22 mouse cellular contexts compared by ENCODE assay signal in the genomic region with DNA sequence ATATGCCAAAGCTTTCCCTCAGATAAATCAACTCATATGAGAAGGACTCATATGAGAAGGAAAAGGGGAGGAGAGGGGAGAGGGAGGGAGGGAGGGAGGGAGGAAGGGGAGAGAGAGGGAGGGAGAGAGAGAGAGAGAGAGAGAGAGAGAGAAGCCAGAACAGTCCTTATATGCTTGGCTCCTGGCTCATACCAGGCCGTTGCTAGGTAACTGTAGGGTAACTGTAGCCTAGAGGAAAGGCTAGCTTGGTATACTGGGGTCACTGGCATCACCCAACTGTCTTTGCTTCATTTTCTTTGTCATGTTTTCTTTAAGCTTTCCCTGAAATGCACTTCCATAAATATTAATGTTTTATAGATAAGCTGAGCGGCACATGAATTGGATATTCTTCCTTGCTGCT.
DNase-seq lines count a peak whose midpoint lies in the region; ATAC-seq and TF ChIP-seq lines count a peak whose summit lies in the region.
"Had no signal": no experiment of that assay in that cellular context is flagged by ENCODE, and none has a peak within 500 bp of the region (broad histone marks: within the 10 kb centered on the region; RNA-seq: fewer than 3 reads in every experiment).

No protein-coding gene starts in this region.

- WGBS in hindbrain, embryonic 16.5 days = 60% methylated on average over 2 of the region's 2 CpGs
- 62% methylated on average over 2 of the region's 2 CpGs for WGBS in hindbrain, embryonic 13.5 days
- WGBS in midbrain, embryonic 15.5 days = 53% methylated on average over 2 of the region's 2 CpGs
- 78% methylated on average over 2 of the region's 2 CpGs for WGBS in kidney, adult 2 months

- no peak for TF ChIP-seq POLR2A in brain, embryonic 14.5 days (IDR thresholded peaks at IDR 0.05; ENCODE audit: borderline replicate concordance, extremely low read depth, insufficient read depth, insufficient read length, poor library complexity, severe bottlenecking)
- TF ChIP-seq POLR2A in kidney, adult 2 months (IDR thresholded peaks at IDR 0.05; ENCODE audit: low read depth, low read length) = no peak

- H3K4me2 ChIP-seq in hindbrain, embryonic 16.5 days (ENCODE audit: low read length) = no peak overlapping the region
- no peak overlapping the region for H3K4me2 ChIP-seq in hindbrain, embryonic 13.5 days
- no peak overlapping the region for H3K4me2 ChIP-seq in midbrain, embryonic 15.5 days
- H3K4me2 ChIP-seq: forebrain, embryonic 13.5 days; hindbrain, embryonic 12.5 days had no signal

- 0 out of 2 replicates have a peak, but pooled peaks have one; percentile 61 for ATAC-seq in hindbrain, embryonic 16.5 days
- ATAC-seq in hindbrain, embryonic 13.5 days (ENCODE audit: low FRiP score) = no peak
- ATAC-seq in midbrain, embryonic 15.5 days (replicated peaks) = peak; percentile 83
- ATAC-seq: activated CD4-positive, CD25-positive, alpha-beta regulatory T cell, adult 4 months; CD4-positive, CD25-positive, alpha-beta regulatory T cell, adult 4 months; forebrain, embryonic 13.5 days; forebrain, postnatal 0 days; hindbrain, postnatal 0 days had no signal

- no peaks in the 10 kb centered on the region for H3K9me3 ChIP-seq in hindbrain, embryonic 16.5 days (ENCODE audit: control insufficient read depth, low read length)
- no peaks in the 10 kb centered on the region for H3K9me3 ChIP-seq in hindbrain, embryonic 13.5 days
- no peaks in the 10 kb centered on the region for H3K9me3 ChIP-seq in midbrain, embryonic 15.5 days
- H3K9me3 ChIP-seq: forebrain, embryonic 10.5 days; forebrain, embryonic 13.5 days; heart, embryonic 10.5 days; hindbrain, embryonic 12.5 days had no signal

- no peak overlapping the region for H3K4me3 ChIP-seq in hindbrain, embryonic 16.5 days (ENCODE audit: low read length)
- no peak overlapping the region for H3K4me3 ChIP-seq in hindbrain, embryonic 13.5 days
- no peak overlapping the region for H3K4me3 ChIP-seq in midbrain, embryonic 15.5 days
- no peak overlapping the region for H3K4me3 ChIP-seq in layer of hippocampus, adult 2 months
- H3K4me3 ChIP-seq in kidney, adult 2 months (ENCODE audit: insufficient read depth, low read depth, low read length) = no peak overlapping the region
- H3K4me3 ChIP-seq: forebrain, embryonic 10.5 days; forebrain, embryonic 13.5 days; heart, adult 2 months; heart, embryonic 10.5 days; hindbrain, embryonic 12.5 days had no signal

- H3K4me1 ChIP-seq in hindbrain, embryonic 16.5 days (ENCODE audit: control insufficient read depth, insufficient read depth, low read depth, low read length) = no peaks in the 10 kb centered on the region
- peaks cover 2% of the 10 kb centered on the region; the same call in 1 of the 2 replicates for H3K4me1 ChIP-seq in hindbrain, embryonic 13.5 days (replicated peaks)
- H3K4me1 ChIP-seq in midbrain, embryonic 15.5 days = no peaks in the 10 kb centered on the region
- H3K4me1 ChIP-seq in kidney, adult 2 months (ENCODE audit: control insufficient read depth, insufficient read depth, low read length) = no peaks in the 10 kb centered on the region
- H3K4me1 ChIP-seq: forebrain, embryonic 10.5 days; forebrain, embryonic 13.5 days; hindbrain, embryonic 12.5 days had no signal

- DNase-seq in brain, embryonic 14.5 days (ENCODE audit: low read depth) = peak; percentile 46
- DNase-seq in frontal cortex, adult 2 months (ENCODE audit: extremely low spot score in 1 of 2, low spot score in 1 of 2) = no peak
- DNase-seq in layer of hippocampus, adult 2 months (ENCODE audit: low spot score in 2 of 2) = no peak
- DNase-seq in kidney, adult 2 months = no peak
- DNase-seq: adrenal gland, adult 8-10 months; adrenal gland, postnatal 25 days; cerebellum, adult 18-20 months; cerebellum, adult 9-10 months; cerebellum, postnatal 14 days; forebrain, postnatal 0 days; gastrocnemius, postnatal 25 days; heart, adult 2 months had no signal

- H3K27me3 ChIP-seq in hindbrain, embryonic 16.5 days (replicated peaks; ENCODE audit: control insufficient read depth, insufficient read depth, low read length) = no peaks in the 10 kb centered on the region
- H3K27me3 ChIP-seq in hindbrain, embryonic 13.5 days = no peaks in the 10 kb centered on the region
- no peaks in the 10 kb centered on the region for H3K27me3 ChIP-seq in midbrain, embryonic 15.5 days (replicated peaks)
- no peaks in the 10 kb centered on the region for H3K27me3 ChIP-seq in kidney, adult 2 months (replicated peaks; ENCODE audit: control insufficient read depth, insufficient read depth, low read length)
- H3K27me3 ChIP-seq: forebrain, embryonic 13.5 days; hindbrain, embryonic 12.5 days had no signal

- H3K9ac ChIP-seq in hindbrain, embryonic 16.5 days (ENCODE audit: low read depth, low read length) = no peak overlapping the region
- no peak overlapping the region for H3K9ac ChIP-seq in hindbrain, embryonic 13.5 days
- H3K9ac ChIP-seq in midbrain, embryonic 15.5 days = no peak overlapping the region
- H3K9ac ChIP-seq: forebrain, embryonic 13.5 days; forebrain, postnatal 0 days; hindbrain, embryonic 12.5 days had no signal

- H3K36me3 ChIP-seq in hindbrain, embryonic 16.5 days (ENCODE audit: control insufficient read depth, insufficient read depth, low read length) = no peaks in the 10 kb centered on the region
- H3K36me3 ChIP-seq in hindbrain, embryonic 13.5 days = no peaks in the 10 kb centered on the region
- no peaks in the 10 kb centered on the region for H3K36me3 ChIP-seq in midbrain, embryonic 15.5 days (replicated peaks)
- H3K36me3 ChIP-seq in kidney, adult 2 months (ENCODE audit: control insufficient read depth, insufficient read depth, low read length) = no peaks in the 10 kb centered on the region
- H3K36me3 ChIP-seq: forebrain, embryonic 10.5 days; heart, embryonic 10.5 days; hindbrain, embryonic 12.5 days had no signal

- no peak overlapping the region for H3K27ac ChIP-seq in hindbrain, embryonic 16.5 days (ENCODE audit: low read depth, low read length)
- H3K27ac ChIP-seq in hindbrain, embryonic 13.5 days = no peak overlapping the region
- no peak overlapping the region for H3K27ac ChIP-seq in midbrain, embryonic 15.5 days
- no peak overlapping the region for H3K27ac ChIP-seq in layer of hippocampus, adult 2 months
- H3K27ac ChIP-seq in kidney, adult 2 months (ENCODE audit: insufficient read depth, low read depth, low read length) = no peak overlapping the region
- H3K27ac ChIP-seq: forebrain, embryonic 10.5 days; forebrain, embryonic 13.5 days; heart, adult 2 months; heart, embryonic 10.5 days; hindbrain, embryonic 12.5 days; hindbrain, postnatal 0 days had no signal

- no peak for TF ChIP-seq CTCF in brain, embryonic 14.5 days (IDR thresholded peaks at IDR 0.05; ENCODE audit: borderline replicate concordance, extremely low read depth, insufficient read depth, insufficient read length)
- TF ChIP-seq CTCF in layer of hippocampus, adult 2 months (conservative IDR thresholded peaks at IDR 0.05) = no peak
- no peak for TF ChIP-seq CTCF in kidney, adult 2 months (conservative IDR thresholded peaks at IDR 0.05; ENCODE audit: insufficient read depth, insufficient read length, low read depth, low read length)
